Comparison of ENCODE assay signal across 17 mouse cellular contexts in genomic region chr2:75065304-75065703, GRCm38 (mm10).
DNase-seq lines count a peak whose midpoint lies in the region; ATAC-seq lines count a peak whose summit lies in the region.
"Had no signal": no experiment of that assay in that cellular context is flagged by ENCODE, and none has a peak within 500 bp of the region (broad histone marks: within the 10 kb centered on the region; RNA-seq: fewer than 3 reads in every experiment).

No protein-coding gene starts in this region.

- H3K4me1 ChIP-seq in hindbrain, embryonic 14.5 days (replicated peaks; ENCODE audit: control insufficient read depth, insufficient read depth, low read length), result peaks cover 23% of the 10 kb centered on the region; the same call in 1 of the 2 replicates
- peaks cover 20% of the 10 kb centered on the region for H3K4me1 ChIP-seq in hindbrain, embryonic 12.5 days
- peaks cover 3% of the 10 kb centered on the region for H3K4me1 ChIP-seq in forebrain, embryonic 16.5 days (replicated peaks; ENCODE audit: control insufficient read depth, insufficient read depth, low read length)
- H3K4me1 ChIP-seq: heart, embryonic 15.5 days had no signal

- H3K9ac ChIP-seq in hindbrain, embryonic 14.5 days, result no peak overlapping the region
- H3K9ac ChIP-seq in hindbrain, embryonic 12.5 days, result no peak overlapping the region
- H3K9ac ChIP-seq in forebrain, embryonic 16.5 days (replicated peaks; ENCODE audit: low read depth, low read length), result no peak overlapping the region
- H3K9ac ChIP-seq: embryonic facial prominence, embryonic 12.5 days; heart, embryonic 15.5 days had no signal

- no peak overlapping the region for H3K4me3 ChIP-seq in hindbrain, embryonic 14.5 days (replicated peaks; ENCODE audit: low read length)
- no peak overlapping the region for H3K4me3 ChIP-seq in hindbrain, embryonic 12.5 days
- no peak overlapping the region for H3K4me3 ChIP-seq in forebrain, embryonic 16.5 days (replicated peaks; ENCODE audit: low read length)
- H3K4me3 ChIP-seq: embryonic facial prominence, embryonic 12.5 days; heart, embryonic 15.5 days had no signal

- H3K4me2 ChIP-seq in hindbrain, embryonic 14.5 days (replicated peaks), result no peak overlapping the region
- H3K4me2 ChIP-seq in hindbrain, embryonic 12.5 days (replicated peaks), result no peak overlapping the region
- H3K4me2 ChIP-seq in forebrain, embryonic 16.5 days (ENCODE audit: low read length), result no peak overlapping the region
- H3K4me2 ChIP-seq: embryonic facial prominence, embryonic 12.5 days; heart, embryonic 15.5 days had no signal

- no peak for DNase-seq in hindbrain, embryonic 14.5 days (ENCODE audit: low spot score)
- DNase-seq in right cerebral cortex, postnatal 10 days (ENCODE audit: low spot score in 2 of 2), result peak; percentile 35 to 49
- DNase-seq in right cerebral cortex, adult 18-20 months, result no peak
- DNase-seq in telencephalon, adult 2 months (ENCODE audit: low read depth, low spot score), result peak; percentile 6
- DNase-seq in testis, postnatal 14 days (ENCODE audit: low spot score), result no peak
- no peak for DNase-seq in yolk sac, embryonic 10.5 days (ENCODE audit: low spot score)
- DNase-seq: cerebellum, postnatal 36 days; kidney, adult 18-20 months; kidney, postnatal 25 days; layer of hippocampus, adult 9-11 months; lung, postnatal 10 days; right cerebral cortex, postnatal 14 days; thymus, postnatal 4 days had no signal

- WGBS in hindbrain, embryonic 14.5 days, result 37% methylated on average over 2 of the region's 2 CpGs
- WGBS in hindbrain, embryonic 12.5 days, result 60% methylated on average over 2 of the region's 2 CpGs
- 29% methylated on average over 2 of the region's 2 CpGs for WGBS in forebrain, embryonic 16.5 days

- ATAC-seq in hindbrain, embryonic 14.5 days (ENCODE audit: low FRiP score), result 0 out of 2 replicates have a peak, but pooled peaks have one; percentile 18
- ATAC-seq in hindbrain, embryonic 12.5 days (ENCODE audit: low FRiP score), result no peak
- ATAC-seq in forebrain, embryonic 16.5 days, result peak; percentile 52; the same call in 1 of the 2 replicates

- no peaks in the 10 kb centered on the region for H3K27me3 ChIP-seq in hindbrain, embryonic 14.5 days (ENCODE audit: control insufficient read depth, insufficient read depth, low read length)
- no peaks in the 10 kb centered on the region; the same call in 1 of the 2 replicates for H3K27me3 ChIP-seq in hindbrain, embryonic 12.5 days
- H3K27me3 ChIP-seq in forebrain, embryonic 16.5 days (replicated peaks; ENCODE audit: control insufficient read depth, insufficient read depth, low read length), result no peaks in the 10 kb centered on the region
- H3K27me3 ChIP-seq: embryonic facial prominence, embryonic 12.5 days; heart, embryonic 15.5 days had no signal

- peak overlapping the region; percentile 43; the same call in 1 of the 2 replicates for H3K27ac ChIP-seq in hindbrain, embryonic 14.5 days
- H3K27ac ChIP-seq in hindbrain, embryonic 12.5 days, result no peak overlapping the region
- H3K27ac ChIP-seq in forebrain, embryonic 16.5 days (ENCODE audit: low read length), result no peak overlapping the region
- H3K27ac ChIP-seq: embryonic facial prominence, embryonic 12.5 days; heart, embryonic 15.5 days had no signal

- no peaks in the 10 kb centered on the region for H3K9me3 ChIP-seq in hindbrain, embryonic 14.5 days (ENCODE audit: control insufficient read depth, low read length)
- H3K9me3 ChIP-seq in hindbrain, embryonic 12.5 days (replicated peaks), result no peaks in the 10 kb centered on the region
- no peaks in the 10 kb centered on the region for H3K9me3 ChIP-seq in forebrain, embryonic 16.5 days (ENCODE audit: control insufficient read depth, low read length)
- H3K9me3 ChIP-seq: embryonic facial prominence, embryonic 12.5 days; heart, embryonic 15.5 days had no signal

- H3K36me3 ChIP-seq in hindbrain, embryonic 14.5 days (replicated peaks; ENCODE audit: control insufficient read depth, insufficient read depth), result no peaks in the 10 kb centered on the region
- no peaks in the 10 kb centered on the region for H3K36me3 ChIP-seq in hindbrain, embryonic 12.5 days
- no peaks in the 10 kb centered on the region for H3K36me3 ChIP-seq in forebrain, embryonic 16.5 days (ENCODE audit: control insufficient read depth, insufficient read depth)
- H3K36me3 ChIP-seq: embryonic facial prominence, embryonic 12.5 days; heart, embryonic 15.5 days had no signal

Comparison
In these comparisons a context has a peak if more than half of its experiments do, and no peak if none do; other contexts are left out.
1. DNase-seq: peak in right cerebral cortex, postnatal 10 days (2 of 2) and telencephalon, adult 2 months (single experiment); none in hindbrain, embryonic 14.5 days (single experiment), right cerebral cortex, adult 18-20 months (single experiment), testis, postnatal 14 days (single experiment) and yolk sac, embryonic 10.5 days (single experiment).